Mouse (Mus musculus): Measurements from ENCODE around the gene Psmg4.

Psmg4 gene
- long read RNA-seq, experiment 1, transcript Psmg4-202 (3 exons, 555 nt) = major isoform, 20 of 39 reads
- long read RNA-seq, experiment 1, transcript Psmg4-201 (2 exons, 474 nt) = minor isoform, 19 of 39 reads
- long read RNA-seq, experiment 1, partial matches to known transcripts = 0 of 39 reads
- long read RNA-seq, experiment 1, other reads (novel, unspliced or antisense) = 0 of 39 reads
- long read RNA-seq, experiment 2, transcript Psmg4-202 (3 exons, 555 nt) = major isoform, 25 of 37 reads
- long read RNA-seq, experiment 2, transcript Psmg4-201 (2 exons, 474 nt) = minor isoform, 10 of 37 reads
- long read RNA-seq, experiment 2, partial matches to known transcripts = 0 of 37 reads
- long read RNA-seq, experiment 2, other reads (novel, unspliced or antisense) = 2 of 37 reads

- intact Hi-C loops (cut with DNase I) = no loop called here
Measured at GRCm38 (mm10) chr13:34162491-34163303, at the start of gene Psmg4. TSS of gene Psmg4 (plus strand) at chr13:34162964.

- intact Hi-C loops (cut with DNase I) = no loop called here
Measured at GRCm38 (mm10) chr13:34113086-34113485, 49.7 kb upstream of the Psmg4 start.

- intact Hi-C loops (cut with DNase I) = no loop called here
Measured at GRCm38 (mm10) chr13:34114654-34115053, 48.1 kb upstream of the Psmg4 start.

- intact Hi-C loops (cut with DNase I) = no loop called here
Measured at GRCm38 (mm10) chr13:34116508-34116907, 46.3 kb upstream of the Psmg4 start.

GRCm38 (mm10) chr13:34118816-34119215, 43.9 kb upstream of the Psmg4 start:
- intact Hi-C loops (cut with DNase I) = no loop called here

- intact Hi-C loops (cut with DNase I) = no loop called here
Measured at GRCm38 (mm10) chr13:34119406-34119805, 43.4 kb upstream of the Psmg4 start.

- intact Hi-C loops (cut with DNase I) = no loop called here
Measured at GRCm38 (mm10) chr13:34120536-34120935, 42.2 kb upstream of the Psmg4 start.

- intact Hi-C loops (cut with DNase I) = no loop called here
Measured at GRCm38 (mm10) chr13:34125711-34126110, 37.1 kb upstream of the Psmg4 start.

GRCm38 (mm10) chr13:34128276-34129114, 34.3 kb upstream of the Psmg4 start:
- intact Hi-C loops (cut with DNase I) = no loop called here

GRCm38 (mm10) chr13:34129485-34130225, 33.1 kb upstream of the Psmg4 start:
- intact Hi-C loops (cut with DNase I) = no loop called here

GRCm38 (mm10) chr13:34130226-34130731, 32.5 kb upstream of the Psmg4 start, which contains the start of gene Tubb2b:
TSS of gene Tubb2b (minus strand) at chr13:34130466.
- intact Hi-C loops (cut with DNase I) = no loop called here

- intact Hi-C loops (cut with DNase I) = no loop called here
Measured at GRCm38 (mm10) chr13:34131011-34131707, 31.6 kb upstream of the Psmg4 start.

GRCm38 (mm10) chr13:34131708-34132060, 31.1 kb upstream of the Psmg4 start:
- intact Hi-C loops (cut with DNase I) = no loop called here

- intact Hi-C loops (cut with DNase I) = no loop called here
Measured at GRCm38 (mm10) chr13:34132299-34132698, 30.5 kb upstream of the Psmg4 start.

GRCm38 (mm10) chr13:34132875-34133274, 29.9 kb upstream of the Psmg4 start:
- intact Hi-C loops (cut with DNase I) = no loop called here

- intact Hi-C loops (cut with DNase I) = no loop called here
Measured at GRCm38 (mm10) chr13:34133326-34134071, 29.3 kb upstream of the Psmg4 start.

GRCm38 (mm10) chr13:34134276-34134675, 28.5 kb upstream of the Psmg4 start:
- intact Hi-C loops (cut with DNase I) = no loop called here

- intact Hi-C loops (cut with DNase I) = no loop called here
Measured at GRCm38 (mm10) chr13:34136605-34137004, 26.2 kb upstream of the Psmg4 start.

- intact Hi-C loops (cut with DNase I) = no loop called here
Measured at GRCm38 (mm10) chr13:34143389-34143788, 19.4 kb upstream of the Psmg4 start.

All from adrenal gland (tissue).